Mouse (Mus musculus) cortical plate, adult 2 months (tissue): Measurements from ENCODE around the gene Sphk1. TPM values are rescaled to one million over a fixed set of nuclear protein-coding genes. Genes with fewer than 3 reads are reported as not detected.

Source experiments
- H3K27ac ChIP-seq: fragments of 200-500 bp; 2 replicates; pipeline ENCODE4 v1.5.1; 2012; ENCODE audit warnings: low read length, control low read depth, inconsistent platforms; ENCODE audit not compliant: insufficient read depth
- H3K4me1 ChIP-seq: fragments of 200-500 bp; 2 replicates; pipeline ENCODE4 v1.6.1; 2011; ENCODE audit warnings: low read length; ENCODE audit not compliant: control insufficient read depth, insufficient read depth
- H3K4me3 ChIP-seq: fragments of 200-500 bp; 2 replicates; pipeline ENCODE4 v1.5.1; 2011; ENCODE audit warnings: mild to moderate bottlenecking, low read length, control low read depth; ENCODE audit not compliant: insufficient read depth
- CTCF ChIP-seq: fragments of 200-500 bp; IDR thresholded peaks from 2 replicates; pipeline ENCODE4 v1.5.1; 2011; ENCODE audit warnings: mild to moderate bottlenecking, control low read depth, low read length; ENCODE audit not compliant: insufficient read depth; ENCODE audit errors: extremely low read depth
- POLR2A ChIP-seq: fragments of 200-500 bp; IDR thresholded peaks from 2 replicates; pipeline ENCODE4 v1.6.1; 2011; ENCODE audit warnings: mild to moderate bottlenecking, low read length, control low read depth; ENCODE audit not compliant: insufficient read depth; ENCODE audit errors: extremely low read depth
- polyA plus RNA-seq: library from polyadenylated mRNA; depleted of rRNA; stranded (reverse); fragments of >200 nt; gene quantifications from 2 replicates; pipeline ENCODE4 v1.2.3, GENCODE M21; 2012

Sphk1 gene
- polyA plus RNA-seq, 1 experiment, result 7.6 TPM

DNA sequence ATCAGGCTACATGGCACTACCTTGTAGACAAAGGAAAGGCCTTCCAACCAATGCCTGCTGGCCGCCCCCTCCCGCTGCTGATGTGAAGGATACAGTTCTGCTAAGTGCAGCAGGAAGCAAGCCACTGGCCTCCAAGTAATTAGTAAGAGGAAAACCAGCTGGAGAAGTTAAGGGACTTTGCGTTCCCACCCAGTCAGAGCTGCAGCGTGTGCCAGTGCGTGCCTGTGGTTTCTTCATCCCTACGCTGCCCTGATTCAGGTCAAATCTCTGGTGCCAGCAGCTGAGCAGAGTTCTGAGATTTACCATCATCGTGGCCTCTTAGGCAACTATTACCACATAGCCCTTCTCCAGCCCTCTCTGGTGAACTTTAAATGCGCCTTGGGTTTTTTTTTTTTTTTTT is 12.2 kb upstream of the Sphk1 start:
- H3K4me1 ChIP-seq, result no peaks in the 10 kb centered on the region
- TF ChIP-seq CTCF (no peak), POLR2A (no peak)
- H3K27ac ChIP-seq, result no peak overlapping the region
- H3K4me3 ChIP-seq, result no peak overlapping the region

DNA sequence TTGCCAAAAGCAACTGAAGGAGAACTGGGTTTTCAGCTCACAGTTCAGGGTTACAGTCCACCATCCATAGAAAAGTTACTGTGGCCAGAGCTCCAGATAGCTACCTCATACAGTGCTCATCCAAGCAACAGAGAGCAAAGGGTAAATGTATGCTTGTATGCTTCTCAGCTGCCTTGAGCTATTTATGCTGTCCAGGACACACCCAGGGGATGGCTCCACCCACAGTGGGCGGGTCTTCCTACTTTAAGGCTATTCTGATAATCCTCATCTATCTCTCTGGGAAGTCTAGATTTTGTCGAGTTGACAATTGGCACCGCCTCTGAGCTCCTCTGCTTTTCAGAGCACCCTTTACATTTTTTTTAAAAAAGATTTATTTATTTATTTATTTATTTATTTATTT is 9.6 kb upstream of the Sphk1 start:
- Histone ChIP-seq H3K4me3 (no peak overlapping the region), H3K4me1 (no peaks in the 10 kb centered on the region), H3K27ac (no peak overlapping the region)
- no peak for TF ChIP-seq POLR2A
- TF ChIP-seq CTCF, result no peak

DNA sequence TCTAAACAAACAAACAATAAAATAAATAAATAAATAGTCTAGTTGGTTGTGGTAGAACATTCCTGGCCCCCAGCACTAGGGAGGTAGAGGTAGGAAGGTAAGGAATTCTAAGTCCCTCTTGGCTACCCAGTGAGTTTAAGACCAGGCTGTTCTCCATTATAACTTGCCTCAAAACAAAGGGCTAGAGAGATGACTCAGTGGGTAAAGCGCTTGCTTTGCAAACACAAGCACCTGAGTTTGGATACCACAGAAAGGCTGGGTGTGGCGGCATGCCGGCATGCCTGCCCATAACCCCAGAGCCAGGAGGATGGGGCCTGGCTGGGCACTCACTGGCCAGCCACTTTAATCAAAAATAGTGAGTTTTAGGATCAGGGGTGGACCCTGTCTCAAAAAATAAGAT is 8.7 kb upstream of the Sphk1 start:
- no peaks in the 10 kb centered on the region for H3K4me1 ChIP-seq

DNA sequence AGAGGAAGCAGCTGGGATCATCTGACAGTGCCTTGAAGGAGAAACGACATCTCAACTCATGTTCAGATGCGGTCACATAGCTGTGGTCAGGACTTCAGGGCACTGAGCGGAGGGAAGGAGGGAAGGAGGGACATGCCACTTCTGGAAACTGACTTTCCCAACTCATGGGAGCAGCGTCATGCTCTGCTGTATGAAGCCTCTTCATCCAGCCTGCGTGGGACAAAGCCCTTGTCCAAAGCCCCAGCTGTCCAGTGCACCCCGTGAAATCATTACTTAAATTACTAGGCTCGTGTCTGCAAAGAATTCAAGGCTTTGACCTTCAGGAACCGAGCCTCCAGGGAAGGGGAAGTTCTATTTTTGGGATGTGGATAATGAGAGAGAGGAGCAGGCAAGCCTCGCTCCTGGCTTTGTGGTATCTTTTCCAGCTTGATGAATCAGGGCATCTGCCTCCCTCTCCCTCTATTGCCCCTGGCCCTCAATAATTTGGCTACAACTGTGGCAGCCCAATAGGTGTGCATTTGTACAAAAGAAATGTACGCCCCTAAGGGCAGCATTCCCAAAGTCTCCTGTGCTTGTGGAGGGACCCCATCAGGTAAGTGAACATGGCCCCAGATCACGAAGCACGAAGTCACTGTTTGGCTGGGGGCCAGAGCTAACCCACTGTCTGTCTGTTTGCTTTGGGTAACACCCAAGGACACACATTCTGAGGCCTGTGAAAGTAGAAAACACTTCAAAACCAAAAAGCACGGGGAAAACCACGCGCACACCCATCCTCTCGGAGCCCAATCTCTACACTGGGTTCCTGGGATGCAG is 7.6 kb upstream of the Sphk1 start:
- Histone ChIP-seq H3K27ac (no peak overlapping the region), H3K4me3 (no peak overlapping the region), H3K4me1 (no peaks in the 10 kb centered on the region)
- no peak for TF ChIP-seq POLR2A
- no peak for TF ChIP-seq CTCF

More for the DNA sequence above, 8.7 kb upstream of the Sphk1 start:
- TF ChIP-seq CTCF, result no peak
- no peak for TF ChIP-seq POLR2A
- no peak overlapping the region for H3K4me3 ChIP-seq
- no peak overlapping the region for H3K27ac ChIP-seq

- Histone ChIP-seq H3K4me1 (no peaks in the 10 kb centered on the region), H3K27ac (no peak overlapping the region), H3K4me3 (no peak overlapping the region)
- no peak for TF ChIP-seq POLR2A
- no peak for TF ChIP-seq CTCF
These were observed 7.0 kb upstream of the Sphk1 start for GRCm38 (mm10) chr11:116523699-116524189.

DNA sequence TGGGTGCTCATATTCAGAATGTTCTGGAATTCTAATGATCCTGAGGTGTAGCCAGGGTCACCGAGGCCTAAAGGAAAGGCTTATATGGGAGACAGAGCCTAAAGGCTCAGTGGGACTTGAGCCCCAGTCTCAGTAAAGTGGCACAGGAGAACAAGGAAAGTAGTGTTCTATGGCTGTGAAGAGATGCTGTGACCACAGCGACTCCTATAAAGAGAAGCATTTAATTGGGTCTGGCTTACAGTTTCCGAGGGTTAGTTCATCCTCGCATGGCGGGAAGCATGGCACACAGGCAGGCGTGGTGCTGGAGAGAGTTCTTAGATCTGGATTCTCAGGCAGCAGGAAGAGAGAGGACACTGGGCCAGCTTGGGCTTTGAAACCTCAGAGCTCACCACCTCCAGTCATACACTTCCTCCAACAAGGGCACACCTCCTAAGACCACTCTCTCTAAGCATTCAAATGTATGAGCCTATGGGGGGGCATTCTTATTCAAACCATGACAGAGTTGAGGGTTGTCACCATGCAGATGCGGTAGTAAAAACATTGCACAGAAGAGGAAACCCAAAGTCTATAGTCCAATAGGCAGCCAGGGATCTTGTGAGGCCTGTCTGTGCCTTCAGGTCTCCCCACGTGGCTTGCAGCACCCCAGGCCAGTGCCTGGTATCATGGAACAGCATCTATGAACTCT is 1.9 kb upstream of the Sphk1 start:
- no peak for TF ChIP-seq POLR2A
- TF ChIP-seq CTCF, result no peak
- Histone ChIP-seq H3K4me1 (no peaks in the 10 kb centered on the region), H3K27ac (no peak overlapping the region), H3K4me3 (no peak overlapping the region)

DNA sequence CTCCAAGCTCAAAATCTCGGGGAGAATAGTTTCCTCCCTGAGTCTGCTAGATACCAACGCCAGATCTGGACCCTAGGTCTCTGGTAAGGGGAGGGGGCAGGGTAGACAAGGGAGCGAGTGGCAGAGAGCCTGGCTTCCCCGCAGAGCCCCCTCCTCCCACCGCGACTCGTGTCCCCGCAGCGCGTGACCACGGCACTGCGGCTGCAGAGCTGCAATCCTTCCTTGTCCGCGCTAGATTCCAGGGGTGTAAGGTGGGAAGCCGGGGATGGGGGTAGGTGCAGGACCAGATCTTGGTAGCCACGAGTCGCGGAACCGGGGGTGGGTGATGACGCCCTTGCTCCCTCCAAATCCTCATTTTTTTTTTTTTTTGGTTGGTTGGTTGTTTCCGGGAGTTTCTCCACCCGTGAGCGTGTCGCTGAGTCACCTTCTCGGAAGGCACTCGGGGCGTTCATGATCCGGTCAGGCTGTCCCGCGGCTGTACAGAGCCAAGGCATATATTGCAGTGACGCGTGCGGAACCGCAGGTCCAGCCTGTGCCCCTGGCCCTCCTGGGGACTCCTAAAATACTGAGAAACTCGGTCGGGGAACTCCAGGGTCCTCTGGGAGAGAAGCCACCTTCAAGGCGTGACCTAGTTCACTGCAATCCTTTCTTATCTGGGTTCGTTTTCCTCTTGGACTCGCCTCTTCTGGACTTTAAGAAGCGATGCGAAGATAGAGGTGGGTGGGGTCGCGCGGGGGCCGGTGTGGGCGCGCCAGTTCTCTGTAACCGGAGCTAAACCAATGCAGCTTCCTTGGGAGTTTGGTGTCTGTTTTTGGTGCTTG is 856 bp downstream of the Sphk1 start:
- no peaks in the 10 kb centered on the region for H3K4me1 ChIP-seq
- peak overlapping the region; percentile 21 for H3K4me3 ChIP-seq
- H3K27ac ChIP-seq, result no peak overlapping the region
- TF ChIP-seq CTCF (no peak), POLR2A (no peak)

DNA sequence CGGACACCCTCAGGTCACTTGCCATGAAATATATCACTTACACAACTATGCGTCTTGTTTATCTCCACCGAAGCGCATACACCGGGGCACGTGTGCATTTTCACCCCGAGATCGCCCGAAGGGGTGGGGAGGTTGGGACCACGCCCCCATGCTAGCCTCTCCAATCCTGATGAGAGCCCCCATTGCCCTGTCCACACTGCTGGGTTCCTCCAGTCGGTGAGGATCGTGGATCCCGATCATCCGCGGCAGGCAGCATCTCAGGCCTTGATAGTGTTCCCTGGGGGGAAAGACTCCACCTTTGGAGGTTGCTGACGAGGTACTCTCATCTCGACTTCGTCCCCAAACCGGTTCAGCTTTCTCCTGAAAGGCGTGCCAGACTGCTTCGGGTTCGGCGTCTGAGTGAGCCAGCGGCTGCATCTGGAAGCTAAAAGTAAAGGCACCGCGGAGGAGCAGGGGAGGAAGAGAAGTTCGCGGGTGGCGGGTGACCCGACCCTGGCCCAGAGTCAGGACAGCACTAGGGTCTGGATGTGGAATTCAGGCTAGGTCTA is 1.6 kb downstream of the Sphk1 start:
- Histone ChIP-seq H3K4me1 (no peaks in the 10 kb centered on the region), H3K27ac (no peak overlapping the region), H3K4me3 (peak overlapping the region; percentile 21)
- TF ChIP-seq CTCF, result no peak
- TF ChIP-seq POLR2A, result no peak

DNA sequence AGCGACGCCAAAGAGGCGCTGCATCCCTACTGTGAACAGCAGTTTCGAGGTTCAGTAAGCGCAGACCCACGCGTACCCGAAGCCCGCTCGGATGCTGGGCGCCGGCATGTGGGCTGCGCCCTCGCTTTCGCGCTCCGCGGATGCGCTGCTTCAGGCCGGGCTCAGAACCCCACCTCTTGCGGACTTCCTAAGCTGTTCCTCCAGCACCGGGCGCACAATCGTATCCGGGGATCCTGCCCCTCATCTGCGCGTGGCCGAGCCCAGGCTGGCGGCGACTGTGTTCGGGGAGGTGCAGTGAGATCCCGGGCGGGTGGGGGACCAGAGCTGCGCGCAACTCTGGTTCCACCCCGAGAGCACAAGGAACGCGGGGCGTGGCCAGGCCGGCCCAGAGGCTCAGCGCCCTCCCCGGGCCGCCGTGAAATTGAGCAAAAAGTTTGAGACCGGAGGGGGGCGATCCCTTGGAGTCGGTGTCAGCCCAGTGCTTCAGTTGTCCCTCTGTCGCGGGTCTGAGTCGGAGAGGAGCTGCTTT is 2.1 kb downstream of the Sphk1 start:
- Histone ChIP-seq H3K4me1 (no peaks in the 10 kb centered on the region), H3K4me3 (peak overlapping the region; percentile 21), H3K27ac (no peak overlapping the region)
- TF ChIP-seq POLR2A (no peak), CTCF (no peak)
